Mouse (Mus musculus) forebrain, postnatal 0 days (tissue): Measurements from ENCODE around the gene Enoph1. TPM values are rescaled to one million over a fixed set of nuclear protein-coding genes. Genes with fewer than 3 reads are reported as not detected.

Source experiments
- ATAC-seq: fragments of 200-750 bp; cut with Nextera tagmentation; 2 replicates; pipeline ENCODE4 v1.8.0; 2017; ENCODE audit warnings: mild to moderate bottlenecking, moderate library complexity
- DNase-seq: peaks from one replicate; pipeline ENCODE4 v3.0.0-alpha.2; 2015
- H3K27ac ChIP-seq: fragments of 300-500 bp; sonication (generic); 2 replicates; pipeline ENCODE4 v1.5.1; 2014; ENCODE audit warnings: low read depth, mild to moderate bottlenecking, antibody characterized with exemption, low read length, moderate library complexity, mixed read lengths
- H3K27me3 ChIP-seq: fragments of 300-500 bp; sonication (generic); 2 replicates; pipeline ENCODE4 v1.6.1; 2014; ENCODE audit warnings: mild to moderate bottlenecking, low read length, mixed read lengths; ENCODE audit not compliant: insufficient read depth
- H3K36me3 ChIP-seq: fragments of 300-500 bp; sonication (generic); 2 replicates; pipeline ENCODE4 v1.6.1; 2014; ENCODE audit warnings: mild to moderate bottlenecking, moderate library complexity; ENCODE audit not compliant: insufficient read depth
- H3K4me1 ChIP-seq: fragments of 300-500 bp; sonication (generic); 2 replicates; pipeline ENCODE4 v1.6.1; 2014; ENCODE audit warnings: antibody characterized with exemption; ENCODE audit not compliant: insufficient read depth
- H3K4me2 ChIP-seq: fragments of 300-500 bp; sonication (generic); 2 replicates; pipeline ENCODE4 v1.6.1; 2014; ENCODE audit warnings: low read depth, mild to moderate bottlenecking, moderate library complexity
- H3K4me3 ChIP-seq: fragments of 300-500 bp; sonication (generic); 2 replicates; pipeline ENCODE4 v1.5.1; 2014; ENCODE audit warnings: low read depth, low read length, mixed read lengths
- H3K9ac ChIP-seq: fragments of 300-500 bp; sonication (generic); 2 replicates; pipeline ENCODE4 v1.6.1; 2014; ENCODE audit warnings: mild to moderate bottlenecking
- H3K9me3 ChIP-seq: fragments of 300-500 bp; sonication (generic); 2 replicates; pipeline ENCODE4 v1.6.1; 2016; ENCODE audit warnings: low read length
- CTCF ChIP-seq: sonication (generic); IDR thresholded peaks from 2 replicates; pipeline ENCODE4 v1.5.1; 2016; ENCODE audit warnings: antibody characterized with exemption, control low read depth, low read depth
- WGBS: fragments of 180-500 bp; shearing (Covaris S2); extraction: QIAGEN DNeasy Blood & Tissue Kit; methylation state at CpG from one replicate; pipeline ENCODE4 v1.1.7; 2014; 5-methylcytosine and 5-hydroxymethylcytosine counted together
- polyA plus RNA-seq: library from polyadenylated mRNA; unstranded; fragments of >200 nt; fragmentation: Nextera tagmentation; extraction: Ambion mirVana; gene quantifications from 2 replicates; pipeline ENCODE4 v1.2.1, GENCODE M21; 2015
- total RNA-seq: library from RNA; depleted of rRNA; stranded (reverse); fragments of >200 nt; gene quantifications from 2 replicates; pipeline ENCODE4 v1.2.3, GENCODE M21; 2014

The Enoph1 gene
- total and polyA plus RNA-seq, 2 experiments from 2014 or later = 58.6 to 67.6 TPM

- no peaks in the 10 kb centered on the region for H3K4me1 ChIP-seq
- H3K27ac ChIP-seq = no peak overlapping the region
- no peak overlapping the region for H3K9ac ChIP-seq
- no peak for DNase-seq
- H3K4me3 ChIP-seq = no peak overlapping the region
- H3K27me3 ChIP-seq = no peaks in the 10 kb centered on the region
- H3K9me3 ChIP-seq = no peaks in the 10 kb centered on the region
- H3K4me2 ChIP-seq = no peak overlapping the region
- WGBS = 70% methylated on average over 6 of the region's 6 CpGs
- no peak for TF ChIP-seq CTCF
- no peaks in the 10 kb centered on the region for H3K36me3 ChIP-seq
- no peak for ATAC-seq
These were observed 33.9 kb upstream of the Enoph1 start for GRCm38 (mm10) chr5:100005896-100006295.

GRCm38 (mm10) chr5:100006324-100007039, 33.3 kb upstream of the Enoph1 start:
- Histone ChIP-seq H3K4me3 (no peak overlapping the region), H3K9me3 (no peaks in the 10 kb centered on the region), H3K36me3 (no peaks in the 10 kb centered on the region), H3K9ac (no peak overlapping the region), H3K27me3 (no peaks in the 10 kb centered on the region), H3K4me1 (no peaks in the 10 kb centered on the region), H3K4me2 (no peak overlapping the region), H3K27ac (no peak overlapping the region)
- ATAC-seq (no peak), DNase-seq (no peak)
- WGBS = 93% methylated on average over 4 of the region's 4 CpGs
- no peak for TF ChIP-seq CTCF

GRCm38 (mm10) chr5:100007040-100007375, 32.8 kb upstream of the Enoph1 start:
- Histone ChIP-seq H3K27ac (no peak overlapping the region), H3K9me3 (no peaks in the 10 kb centered on the region), H3K4me3 (no peak overlapping the region), H3K27me3 (no peaks in the 10 kb centered on the region), H3K36me3 (no peaks in the 10 kb centered on the region), H3K4me1 (no peaks in the 10 kb centered on the region), H3K4me2 (no peak overlapping the region), H3K9ac (no peak overlapping the region)
- 86% methylated on average over 4 of the region's 4 CpGs for WGBS
- no peak for DNase-seq
- no peak for TF ChIP-seq CTCF
- ATAC-seq = no peak

- no peak for DNase-seq
- Histone ChIP-seq H3K4me1 (no peaks in the 10 kb centered on the region), H3K4me2 (no peak overlapping the region), H3K27ac (no peak overlapping the region), H3K27me3 (no peaks in the 10 kb centered on the region), H3K9ac (no peak overlapping the region), H3K9me3 (no peaks in the 10 kb centered on the region), H3K36me3 (no peaks in the 10 kb centered on the region), H3K4me3 (no peak overlapping the region)
- 63% methylated on average over 3 of the region's 3 CpGs for WGBS
- no peak for ATAC-seq
- 0 out of 2 replicates have a peak, but pooled peaks have one; percentile 9 for TF ChIP-seq CTCF
These were observed 31.3 kb upstream of the Enoph1 start for GRCm38 (mm10) chr5:100008485-100008884.

- TF ChIP-seq CTCF = no peak
- DNase-seq = no peak
- 95% methylated on average over 9 of the region's 9 CpGs for WGBS
- H3K9me3 ChIP-seq = no peaks in the 10 kb centered on the region
- H3K4me1 ChIP-seq = no peaks in the 10 kb centered on the region
- no peak overlapping the region for H3K4me3 ChIP-seq
- no peak overlapping the region for H3K4me2 ChIP-seq
- H3K9ac ChIP-seq = no peak overlapping the region
- no peaks in the 10 kb centered on the region for H3K36me3 ChIP-seq
- no peaks in the 10 kb centered on the region for H3K27me3 ChIP-seq
- no peak overlapping the region for H3K27ac ChIP-seq
- no peak for ATAC-seq
These were observed 27.2 kb upstream of the Enoph1 start for GRCm38 (mm10) chr5:100012599-100012998.

- H3K4me3 ChIP-seq = no peak overlapping the region
- H3K36me3 ChIP-seq = no peaks in the 10 kb centered on the region
These were observed 19.7 kb upstream of the Enoph1 start for GRCm38 (mm10) chr5:100020089-100020488.

GRCm38 (mm10) chr5:100024403-100024802, 15.4 kb upstream of the Enoph1 start:
- no peak for DNase-seq
- H3K4me3 ChIP-seq = no peak overlapping the region
- no peaks in the 10 kb centered on the region for H3K36me3 ChIP-seq
- H3K4me1 ChIP-seq = no peaks in the 10 kb centered on the region
- WGBS = 64% methylated on average over 5 of the region's 5 CpGs
- H3K27me3 ChIP-seq = no peaks in the 10 kb centered on the region
- no peak overlapping the region for H3K4me2 ChIP-seq
- TF ChIP-seq CTCF = no peak
- H3K27ac ChIP-seq = no peak overlapping the region
- H3K9ac ChIP-seq = no peak overlapping the region
- H3K9me3 ChIP-seq = no peaks in the 10 kb centered on the region
- ATAC-seq = no peak

More at GRCm38 (mm10) chr5:100020089-100020488, 19.7 kb upstream of the Enoph1 start:
- ATAC-seq = no peak
- Histone ChIP-seq H3K27me3 (no peaks in the 10 kb centered on the region), H3K4me2 (no peak overlapping the region), H3K9me3 (no peaks in the 10 kb centered on the region), H3K27ac (no peak overlapping the region), H3K4me1 (no peaks in the 10 kb centered on the region), H3K9ac (no peak overlapping the region)
- DNase-seq = no peak
- TF ChIP-seq CTCF = no peak

- Histone ChIP-seq H3K9ac (no peak overlapping the region), H3K27ac (no peak overlapping the region), H3K4me3 (no peak overlapping the region), H3K27me3 (no peaks in the 10 kb centered on the region), H3K4me2 (no peak overlapping the region), H3K36me3 (no peaks in the 10 kb centered on the region), H3K9me3 (no peaks in the 10 kb centered on the region), H3K4me1 (no peaks in the 10 kb centered on the region)
- no peak for DNase-seq
- WGBS = 92% methylated on average over 1 of the region's 1 CpGs
- no peak for ATAC-seq
- TF ChIP-seq CTCF = no peak
These were observed 14.9 kb upstream of the Enoph1 start for GRCm38 (mm10) chr5:100024868-100025267.
